Mouse (Mus musculus) myocyte (in vitro differentiated cells): ENCODE measurements around the gene Cpt1c.

Experiments
- E2F4 ChIP-seq: IDR thresholded peaks from one replicate; pipeline ENCODE4 v1.6.1; 2011; ENCODE audit warnings: mild to moderate bottlenecking, control low read depth, moderate library complexity; ENCODE audit not compliant: insufficient read depth
- MYOD1 ChIP-seq, 3 experiments: IDR thresholded peaks; one replicate each; pipeline ENCODE4 v1.6.1; 2011; ENCODE audit warnings: control low read depth in 2 of 3, low read depth in 2 of 3, mild to moderate bottlenecking in 2 of 3, moderate library complexity in 1 of 3; ENCODE audit not compliant: insufficient read length in 2 of 3, control insufficient read depth in 1 of 3
- MYOG ChIP-seq, 3 experiments: IDR thresholded peaks; one replicate each; pipeline ENCODE4 v1.6.1; 2011; ENCODE audit warnings: control low read depth in 2 of 3, low read depth in 2 of 3, mild to moderate bottlenecking in 2 of 3; ENCODE audit not compliant: insufficient read length in 2 of 3, control insufficient read depth in 1 of 3, insufficient read depth in 1 of 3
- POLR2A ChIP-seq: IDR thresholded peaks from one replicate; pipeline ENCODE4 v1.6.1; 2011; ENCODE audit warnings: low read depth, mild to moderate bottlenecking, control low read depth, moderate library complexity; ENCODE audit not compliant: insufficient read length
- REST ChIP-seq: IDR thresholded peaks from one replicate; pipeline ENCODE4 v1.6.1; 2011; ENCODE audit warnings: mild to moderate bottlenecking, control low read depth, moderate library complexity; ENCODE audit not compliant: insufficient read depth, insufficient read length
- TCF12 ChIP-seq: IDR thresholded peaks from one replicate; pipeline ENCODE4 v1.6.1; 2011; ENCODE audit warnings: mild to moderate bottlenecking, control low read depth; ENCODE audit not compliant: poor library complexity, insufficient read depth, severe bottlenecking
- USF1 ChIP-seq: IDR thresholded peaks from one replicate; pipeline ENCODE4 v1.6.1; 2011; ENCODE audit warnings: low read depth, mild to moderate bottlenecking, control low read depth, moderate library complexity

- TF ChIP-seq TCF12 (no peak), MYOD1 (IDR thresholded peaks at IDR 0.05; ENCODE audit: control insufficient read depth in 1 of 3, insufficient read length in 2 of 3, low read depth in 2 of 3) (no peak), USF1 (no peak), POLR2A (no peak), E2F4 (no peak), REST (no peak), MYOG (IDR thresholded peaks at IDR 0.05; ENCODE audit: control insufficient read depth in 1 of 3, insufficient read depth in 1 of 3, insufficient read length in 2 of 3, low read depth in 2 of 3) (no peak)
Observed at GRCm38 (mm10) chr7:45007846-45008245, 33.2 kb upstream of the Cpt1c start.
